Mouse (Mus musculus) embryo, embryonic 11 days (tissue): ENCODE measurements around the gene Stam.
"Not testable (repeated sequence)": the region's sequence is repeated elsewhere in the genome, so short reads cannot be mapped to it uniquely, and the experiment has no call there.

ENCODE experiments used
- DNase-seq: peaks from one replicate; pipeline ENCODE4 v3.0.0-alpha.2; 2015

The Stam gene

DNA sequence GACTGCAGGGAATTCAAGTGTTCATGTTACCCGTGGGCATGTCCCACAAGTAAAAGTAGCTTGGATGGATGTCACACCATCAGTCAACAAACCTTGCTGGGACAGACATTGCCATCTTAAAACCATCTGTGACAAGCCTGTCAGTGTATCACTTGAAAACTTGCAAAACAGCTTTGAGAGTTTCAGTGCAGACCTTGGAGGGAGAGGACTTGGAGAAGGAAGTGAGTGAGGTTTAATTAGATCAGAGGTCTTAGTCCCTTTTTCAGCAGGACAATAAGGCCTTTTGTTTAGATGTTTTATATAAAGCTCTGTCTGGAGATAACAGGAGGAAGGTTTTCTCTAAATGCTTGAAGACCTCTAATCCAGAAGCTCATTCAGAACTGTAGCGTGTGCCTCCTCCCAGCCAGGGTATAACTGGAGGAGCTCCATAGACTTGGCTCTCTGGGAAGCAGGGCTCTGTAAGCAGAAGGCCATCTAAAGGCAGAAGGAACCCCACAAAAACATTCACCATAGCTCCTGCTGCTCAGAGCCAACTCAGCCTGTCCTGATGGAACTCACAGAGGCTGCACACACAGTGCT lies 124.5 kb downstream of the Stam start:
- DNase-seq, result not testable (repeated sequence)
